ENCODE assay signal across 8 mouse cellular contexts in the genomic region with DNA sequence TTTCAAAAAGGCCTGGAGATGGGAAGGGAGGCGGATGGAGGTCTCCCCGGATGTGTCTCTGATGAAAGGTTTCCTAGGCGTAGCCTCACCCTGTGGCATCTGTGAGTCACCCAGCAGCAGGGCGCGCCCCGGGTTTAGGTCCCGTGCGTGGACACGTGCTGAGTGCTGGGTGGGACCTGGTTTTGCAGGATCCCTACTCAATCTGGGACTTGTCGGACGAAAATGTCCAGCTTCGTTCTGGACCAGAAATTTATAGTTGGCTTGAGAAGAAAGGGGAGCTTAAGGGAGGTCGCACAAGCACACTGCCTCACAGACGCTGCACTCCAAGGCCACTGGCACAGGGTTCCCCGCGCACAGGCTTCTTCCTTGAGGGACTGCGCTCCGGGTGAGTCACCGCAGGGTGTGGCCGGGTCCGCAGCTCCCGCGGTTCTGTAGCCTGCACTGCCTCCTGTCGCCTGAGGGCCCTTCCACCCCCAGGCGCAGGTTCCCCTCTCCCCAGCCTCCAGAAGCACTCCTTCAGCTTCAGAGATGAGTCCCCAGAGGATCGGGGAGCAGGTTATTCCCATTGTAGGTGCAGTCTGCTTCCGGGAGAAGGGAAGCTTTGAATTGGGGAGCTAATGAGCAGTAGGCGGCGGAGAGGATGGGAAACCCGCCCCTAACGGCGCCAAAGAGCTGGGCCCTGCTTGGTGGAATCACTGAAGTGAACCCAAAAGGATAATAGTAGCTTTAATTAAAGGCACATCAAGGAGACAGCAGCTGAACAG. TPM values are rescaled to one million over a fixed set of nuclear protein-coding genes. Genes with fewer than 3 reads are reported as not detected.
DNase-seq lines count a peak whose midpoint lies in the region; ATAC-seq and TF ChIP-seq lines count a peak whose summit lies in the region.

No protein-coding gene starts in this region.

- no peaks in the 10 kb centered on the region for H3K27me3 ChIP-seq in thymus, adult 2 months (ENCODE audit: control insufficient read depth, insufficient read depth, low read length)
- no peaks in the 10 kb centered on the region for H3K27me3 ChIP-seq in intestine, postnatal 0 days (replicated peaks; ENCODE audit: control insufficient read depth, insufficient read depth, low read length)
- peaks cover 24% of the 10 kb centered on the region for H3K27me3 ChIP-seq in limb, embryonic 13.5 days
- H3K27me3 ChIP-seq in midbrain, embryonic 13.5 days: no peaks in the 10 kb centered on the region
- H3K27me3 ChIP-seq in stomach, embryonic 15.5 days (replicated peaks): no peaks in the 10 kb centered on the region

- TF ChIP-seq CTCF in thymus, adult 2 months (IDR thresholded peaks at IDR 0.05; ENCODE audit: borderline replicate concordance, control insufficient read depth, extremely low read depth, insufficient read depth, low read length, poor library complexity): no peak
- TF ChIP-seq CTCF in intestine, postnatal 0 days (IDR thresholded peaks at IDR 0.05; ENCODE audit: low read depth): peak; percentile 74

- H3K9me3 ChIP-seq in intestine, postnatal 0 days (ENCODE audit: control insufficient read depth): no peaks in the 10 kb centered on the region
- no peaks in the 10 kb centered on the region for H3K9me3 ChIP-seq in limb, embryonic 13.5 days
- H3K9me3 ChIP-seq in midbrain, embryonic 13.5 days: no peaks in the 10 kb centered on the region
- H3K9me3 ChIP-seq in stomach, embryonic 15.5 days: no peaks in the 10 kb centered on the region

- DNase-seq in thymus, adult 2 months: peak; percentile 15
- DNase-seq in thymus, adult 18-20 months: no peak
- peak; percentile 57 for DNase-seq in embryo, embryonic 9.5 days (ENCODE audit: extremely low spot score)
- DNase-seq in heart, adult 11 months: peak; percentile 99

- no peaks in the 10 kb centered on the region for H3K4me1 ChIP-seq in thymus, adult 2 months (replicated peaks; ENCODE audit: control insufficient read depth, insufficient read depth, low read length)
- H3K4me1 ChIP-seq in intestine, postnatal 0 days (replicated peaks; ENCODE audit: control insufficient read depth, insufficient read depth, low read length): 0 out of 2 replicates have a peak, but pooled peaks cover 3% of the 10 kb centered on the region
- H3K4me1 ChIP-seq in limb, embryonic 13.5 days: peaks cover 10% of the 10 kb centered on the region
- H3K4me1 ChIP-seq in midbrain, embryonic 13.5 days (replicated peaks): peaks cover 12% of the 10 kb centered on the region
- peaks cover 12% of the 10 kb centered on the region; the same call in 1 of the 2 replicates for H3K4me1 ChIP-seq in stomach, embryonic 15.5 days

- WGBS in thymus, adult 2 months: 18% methylated on average over 32 of the region's 32 CpGs
- WGBS in intestine, postnatal 0 days: 6% methylated on average over 32 of the region's 32 CpGs
- 3% methylated on average over 32 of the region's 32 CpGs for WGBS in limb, embryonic 13.5 days
- under 1% methylated on average over 32 of the region's 32 CpGs for WGBS in midbrain, embryonic 13.5 days
- 4% methylated on average over 32 of the region's 32 CpGs for WGBS in stomach, embryonic 15.5 days

- no peak overlapping the region for H3K27ac ChIP-seq in thymus, adult 2 months (ENCODE audit: control insufficient read depth, insufficient read depth, low read length)
- H3K27ac ChIP-seq in intestine, postnatal 0 days (ENCODE audit: low read depth, low read length): no peak overlapping the region
- H3K27ac ChIP-seq in limb, embryonic 13.5 days: no peak overlapping the region
- no peak overlapping the region for H3K27ac ChIP-seq in midbrain, embryonic 13.5 days
- H3K27ac ChIP-seq in stomach, embryonic 15.5 days: peak overlapping the region; percentile 75

- H3K4me2 ChIP-seq in intestine, postnatal 0 days (replicated peaks; ENCODE audit: low read depth): peak overlapping the region; percentile 78
- H3K4me2 ChIP-seq in limb, embryonic 13.5 days (replicated peaks): peak overlapping the region; percentile 85
- peak overlapping the region; percentile 70 for H3K4me2 ChIP-seq in midbrain, embryonic 13.5 days (replicated peaks)
- H3K4me2 ChIP-seq in stomach, embryonic 15.5 days: peak overlapping the region; percentile 86

- ATAC-seq in intestine, postnatal 0 days: peak; percentile 97
- ATAC-seq in limb, embryonic 13.5 days (ENCODE audit: low FRiP score, low read depth): peak; percentile 68
- ATAC-seq in midbrain, embryonic 13.5 days: peak; percentile 86
- peak; percentile 88 for ATAC-seq in stomach, embryonic 15.5 days (ENCODE audit: insufficient read depth, low FRiP score, low read depth)

- H3K4me3 ChIP-seq in thymus, adult 2 months (ENCODE audit: control insufficient read depth, insufficient read depth, low read length): no peak overlapping the region
- peak overlapping the region; percentile 38 for H3K4me3 ChIP-seq in intestine, postnatal 0 days (ENCODE audit: low read depth, low read length)
- peak overlapping the region; percentile 45 for H3K4me3 ChIP-seq in limb, embryonic 13.5 days
- H3K4me3 ChIP-seq in midbrain, embryonic 13.5 days (replicated peaks): peak overlapping the region; percentile 43
- peak overlapping the region; percentile 43 for H3K4me3 ChIP-seq in stomach, embryonic 15.5 days (replicated peaks)

- no peak for TF ChIP-seq POLR2A in thymus, adult 2 months (IDR thresholded peaks at IDR 0.05; ENCODE audit: control insufficient read depth, extremely low read depth, insufficient read depth, low read length, poor library complexity)

- H3K9ac ChIP-seq in intestine, postnatal 0 days (ENCODE audit: low read depth, low read length): peak overlapping the region; percentile 48
- H3K9ac ChIP-seq in limb, embryonic 13.5 days: peak overlapping the region; percentile 59
- H3K9ac ChIP-seq in midbrain, embryonic 13.5 days (replicated peaks): peak overlapping the region; percentile 70
- peak overlapping the region; percentile 32; the same call in 1 of the 2 replicates for H3K9ac ChIP-seq in stomach, embryonic 15.5 days

- H3K36me3 ChIP-seq in thymus, adult 2 months (ENCODE audit: control insufficient read depth, insufficient read depth, low read length): no peaks in the 10 kb centered on the region
- no peaks in the 10 kb centered on the region for H3K36me3 ChIP-seq in intestine, postnatal 0 days (ENCODE audit: control insufficient read depth, insufficient read depth)
- no peaks in the 10 kb centered on the region for H3K36me3 ChIP-seq in limb, embryonic 13.5 days
- H3K36me3 ChIP-seq in midbrain, embryonic 13.5 days: no peaks in the 10 kb centered on the region
- H3K36me3 ChIP-seq in stomach, embryonic 15.5 days: no peaks in the 10 kb centered on the region

RNA-seq across cellular contexts. Expression of a gene that starts 8.4 kb away (rescaled TPM):
- 1.8 and 2.2 TPM in 2 replicates for polyA plus RNA-seq in thymus, adult 2 months (2012; rRNA removed)
- not detected in 2 replicates for polyA plus RNA-seq in intestine, postnatal 0 days (2015; fragmentation: Nextera tagmentation; extraction: Ambion mirVana)
- polyA plus RNA-seq in limb, embryonic 13.5 days (2015; fragmentation: Nextera tagmentation; extraction: Ambion mirVana): 1.6 and 2.8 TPM in 2 replicates
- polyA plus RNA-seq in midbrain, embryonic 13.5 days (2015; fragmentation: Nextera tagmentation; extraction: Ambion mirVana): not detected in 2 replicates
- 1.8 and 8.3 TPM in 2 replicates for polyA plus RNA-seq in stomach, embryonic 15.5 days (2015; fragmentation: Nextera tagmentation; extraction: Ambion mirVana)

RNA-seq across cellular contexts. Expression of a gene that starts 10.9 kb away (rescaled TPM):
- polyA plus RNA-seq in thymus, adult 2 months (2012; rRNA removed): 5.2 and 10.2 TPM in 2 replicates
- 28.9 and 29.3 TPM in 2 replicates for polyA plus RNA-seq in intestine, postnatal 0 days (2015; fragmentation: Nextera tagmentation; extraction: Ambion mirVana)
- 3.6 and 3.7 TPM in 2 replicates for polyA plus RNA-seq in limb, embryonic 13.5 days (2015; fragmentation: Nextera tagmentation; extraction: Ambion mirVana)
- polyA plus RNA-seq in midbrain, embryonic 13.5 days (2015; fragmentation: Nextera tagmentation; extraction: Ambion mirVana): 57.7 and 61.2 TPM in 2 replicates
- polyA plus RNA-seq in stomach, embryonic 15.5 days (2015; fragmentation: Nextera tagmentation; extraction: Ambion mirVana): 27.4 and 32.7 TPM in 2 replicates

RNA-seq across cellular contexts. Expression of a gene that starts 11.6 kb away (rescaled TPM):
- polyA plus RNA-seq in thymus, adult 2 months (2012; rRNA removed): 3.9 and 4.0 TPM in 2 replicates
- 5.6 and 5.7 TPM in 2 replicates for polyA plus RNA-seq in intestine, postnatal 0 days (2015; fragmentation: Nextera tagmentation; extraction: Ambion mirVana)
- 8.6 and 8.8 TPM in 2 replicates for polyA plus RNA-seq in limb, embryonic 13.5 days (2015; fragmentation: Nextera tagmentation; extraction: Ambion mirVana)
- 4.9 and 5.5 TPM in 2 replicates for polyA plus RNA-seq in midbrain, embryonic 13.5 days (2015; fragmentation: Nextera tagmentation; extraction: Ambion mirVana)
- polyA plus RNA-seq in stomach, embryonic 15.5 days (2015; fragmentation: Nextera tagmentation; extraction: Ambion mirVana): 8.2 and 8.9 TPM in 2 replicates

RNA-seq across cellular contexts. Expression of a gene that starts 53.1 kb away (rescaled TPM):
- polyA plus RNA-seq in thymus, adult 2 months (2012; rRNA removed): 51.8 and 66.1 TPM in 2 replicates
- 40.8 TPM in 2 replicates for polyA plus RNA-seq in intestine, postnatal 0 days (2015; fragmentation: Nextera tagmentation; extraction: Ambion mirVana)
- 77.7 and 78.8 TPM in 2 replicates for polyA plus RNA-seq in limb, embryonic 13.5 days (2015; fragmentation: Nextera tagmentation; extraction: Ambion mirVana)
- polyA plus RNA-seq in midbrain, embryonic 13.5 days (2015; fragmentation: Nextera tagmentation; extraction: Ambion mirVana): 79.2 and 91.7 TPM in 2 replicates
- polyA plus RNA-seq in stomach, embryonic 15.5 days (2015; fragmentation: Nextera tagmentation; extraction: Ambion mirVana): 83.1 and 86.0 TPM in 2 replicates

RNA-seq across cellular contexts. Expression of a gene that starts 53.4 kb away (rescaled TPM):
- 2.8 and 4.2 TPM in 2 replicates for polyA plus RNA-seq in thymus, adult 2 months (2012; rRNA removed)
- 3.1 and 3.9 TPM in 2 replicates for polyA plus RNA-seq in intestine, postnatal 0 days (2015; fragmentation: Nextera tagmentation; extraction: Ambion mirVana)
- 13.9 and 14.4 TPM in 2 replicates for polyA plus RNA-seq in limb, embryonic 13.5 days (2015; fragmentation: Nextera tagmentation; extraction: Ambion mirVana)
- 6.4 and 7.2 TPM in 2 replicates for polyA plus RNA-seq in midbrain, embryonic 13.5 days (2015; fragmentation: Nextera tagmentation; extraction: Ambion mirVana)
- 7.7 and 9.6 TPM in 2 replicates for polyA plus RNA-seq in stomach, embryonic 15.5 days (2015; fragmentation: Nextera tagmentation; extraction: Ambion mirVana)

Comparison
In these comparisons a context has a peak if more than half of its experiments do, and no peak if none do; other contexts are left out.
1. DNase-seq: peak in thymus, adult 2 months (single experiment), embryo, embryonic 9.5 days (single experiment) and heart, adult 11 months (single experiment); none in thymus, adult 18-20 months (0 of 2).
2. Peak in every context shown above with its lines, with median percentiles within 50 percentile points of each other: ATAC-seq, H3K4me2 ChIP-seq and H3K9ac ChIP-seq.